Comparison of ENCODE assay signal across 24 mouse cellular contexts in the genomic region with DNA sequence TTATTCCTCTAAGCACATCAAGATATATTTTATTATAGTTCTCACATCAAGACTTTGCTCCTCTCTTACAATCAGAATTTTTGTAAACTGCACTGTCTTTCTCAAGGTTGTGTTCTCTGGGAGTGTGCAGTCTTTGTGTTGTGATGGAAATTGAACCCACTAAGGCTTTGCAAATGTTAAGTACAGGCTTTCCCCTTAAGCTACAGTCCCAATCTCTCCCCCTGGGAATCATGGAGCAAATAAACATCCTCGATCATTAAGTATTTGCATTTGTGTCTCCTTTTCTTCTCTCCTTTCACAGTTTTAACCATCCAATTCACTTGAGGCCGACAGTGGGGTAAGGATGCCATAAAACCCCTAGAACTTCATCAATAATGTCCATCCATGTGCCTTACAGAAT.
"Had no signal": no experiment of that assay in that cellular context is flagged by ENCODE, and none has a peak within 500 bp of the region (broad histone marks: within the 10 kb centered on the region; RNA-seq: fewer than 3 reads in every experiment).

No protein-coding gene starts in this region.

- H3K36me3 ChIP-seq: embryonic facial prominence, embryonic 10.5 days; embryonic facial prominence, embryonic 12.5 days; embryonic facial prominence, embryonic 13.5 days; embryonic facial prominence, embryonic 15.5 days; forebrain, embryonic 10.5 days; forebrain, embryonic 12.5 days; forebrain, embryonic 15.5 days; heart, embryonic 10.5 days had no signal

- H3K4me3 ChIP-seq: embryonic facial prominence, embryonic 10.5 days; embryonic facial prominence, embryonic 12.5 days; embryonic facial prominence, embryonic 13.5 days; embryonic facial prominence, embryonic 15.5 days; erythroblast, embryonic 14.5 days; forebrain, embryonic 10.5 days; forebrain, embryonic 12.5 days; forebrain, embryonic 13.5 days; forebrain, embryonic 15.5 days; gastrocnemius, adult 2 months; heart, adult 2 months; heart, embryonic 10.5 days had no signal

- H3K9ac ChIP-seq: embryonic facial prominence, embryonic 12.5 days; embryonic facial prominence, embryonic 13.5 days; embryonic facial prominence, embryonic 15.5 days; forebrain, embryonic 12.5 days; forebrain, embryonic 13.5 days; forebrain, embryonic 15.5 days; forebrain, postnatal 0 days had no signal

- H3K4me1 ChIP-seq: embryonic facial prominence, embryonic 10.5 days; embryonic facial prominence, embryonic 12.5 days; embryonic facial prominence, embryonic 13.5 days; embryonic facial prominence, embryonic 15.5 days; forebrain, embryonic 10.5 days; forebrain, embryonic 12.5 days; forebrain, embryonic 13.5 days; forebrain, embryonic 15.5 days; heart, embryonic 10.5 days had no signal

- H3K9me3 ChIP-seq: embryonic facial prominence, embryonic 10.5 days; embryonic facial prominence, embryonic 12.5 days; embryonic facial prominence, embryonic 13.5 days; embryonic facial prominence, embryonic 15.5 days; forebrain, embryonic 10.5 days; forebrain, embryonic 12.5 days; forebrain, embryonic 13.5 days; forebrain, embryonic 15.5 days; heart, embryonic 10.5 days had no signal

- H3K27ac ChIP-seq: embryonic facial prominence, embryonic 10.5 days; embryonic facial prominence, embryonic 12.5 days; embryonic facial prominence, embryonic 13.5 days; embryonic facial prominence, embryonic 15.5 days; forebrain, embryonic 10.5 days; forebrain, embryonic 12.5 days; forebrain, embryonic 13.5 days; forebrain, embryonic 15.5 days; gastrocnemius, adult 2 months; heart, adult 2 months; heart, embryonic 10.5 days had no signal

- DNase-seq: cerebellum, adult 9-11 months; cerebellum, postnatal 10 days; cerebellum, postnatal 14 days; cerebellum, postnatal 25 days; cerebellum, postnatal 36 days; embryo, embryonic 11 days; forebrain, postnatal 0 days; gastrocnemius, adult 2 months; gastrocnemius, postnatal 10 days; gastrocnemius, postnatal 14 days; gastrocnemius, postnatal 25 days; gastrocnemius, postnatal 36 days; heart, adult 18-20 months; heart, adult 2 months had no signal
